Mouse (Mus musculus): ENCODE results near the gene A730049H05Rik. TPM values are rescaled to one million over a fixed set of nuclear protein-coding genes. Genes with fewer than 3 reads are reported as not detected.

Gene A730049H05Rik
- polyA plus RNA-seq, 1 experiment from 2014 or later, result 0.40 TPM

- no peak overlapping the region for H3K27ac ChIP-seq
- ATAC-seq (ENCODE audit: low FRiP score), result no peak
- H3K36me3 ChIP-seq, result no peaks in the 10 kb centered on the region
- 70% methylated on average over 1 of the region's 1 CpGs for WGBS
- H3K9me3 ChIP-seq (replicated peaks), result no peaks in the 10 kb centered on the region
- H3K4me3 ChIP-seq, result no peak overlapping the region
- no peaks in the 10 kb centered on the region for H3K4me1 ChIP-seq
- H3K9ac ChIP-seq, result no peak overlapping the region
- H3K4me2 ChIP-seq (replicated peaks), result no peak overlapping the region
- no peaks in the 10 kb centered on the region for H3K27me3 ChIP-seq
These were observed 75.3 kb downstream of the A730049H05Rik start for GRCm38 (mm10) chr6:92891535-92891934.

Other genes starting within 250 kb of the A730049H05Rik start
- 13.9 and 16.6 TPM in 2 replicates for gene Prickle2, start 110.3 kb upstream of the A730049H05Rik start, polyA plus RNA-seq (2016; fragmentation: Nextera tagmentation; extraction: Ambion mirVana)
- 0.10 TPM in 1 of 2 replicates, not detected in the other for gene Gm15737, start 52.9 kb downstream of the A730049H05Rik start, polyA plus RNA-seq (2016; fragmentation: Nextera tagmentation; extraction: Ambion mirVana)
- 4.5 and 4.8 TPM in 2 replicates for gene Adamts9, start 127.0 kb downstream of the A730049H05Rik start, polyA plus RNA-seq (2016; fragmentation: Nextera tagmentation; extraction: Ambion mirVana)

Measured in hindbrain, embryonic 12.5 days (tissue).